Mouse (Mus musculus): ENCODE data around the gene Olfr633. TPM values are rescaled to one million over a fixed set of nuclear protein-coding genes. Genes with fewer than 3 reads are reported as not detected.
"Not testable (repeated sequence)": the region's sequence is repeated elsewhere in the genome, so short reads cannot be mapped to it uniquely, and the experiment has no call there.

Olfr633 gene
- not detected in 2 replicates for polyA plus RNA-seq (2014; fragmentation: Nextera tagmentation; extraction: Ambion mirVana)

- H3K4me2 ChIP-seq (replicated peaks; ENCODE audit: low read depth, low read length): no peak within 1 kb of the TSS
- H3K27ac ChIP-seq (ENCODE audit: low read depth, low read length): no peak within 1 kb of the TSS
- no peak within 1 kb of the TSS for H3K4me3 ChIP-seq (ENCODE audit: low read length)
- H3K27me3 ChIP-seq (ENCODE audit: control insufficient read depth, insufficient read depth, low read length): no peaks in the 10 kb centered on the region
- H3K9me3 ChIP-seq (ENCODE audit: control insufficient read depth, low read length): no peaks in the 10 kb centered on the region
- no peaks in the 10 kb centered on the region for H3K4me1 ChIP-seq (ENCODE audit: control insufficient read depth, insufficient read depth, low read length)
- no peak within 1 kb of the TSS for H3K9ac ChIP-seq (ENCODE audit: low read depth, low read length)
- no peaks in the 10 kb centered on the region for H3K36me3 ChIP-seq (ENCODE audit: control insufficient read depth, insufficient read depth, low read length)
- no peak for ATAC-seq (ENCODE audit: low FRiP score, low TSS enrichment)
These were observed at the start of gene Olfr633 for GRCm38 (mm10) chr7:103944137-103944536. Gene Olfr633 (plus strand): TSS chr7:103944437.

GRCm38 (mm10) chr7:103903187-103903586 lies 41.0 kb upstream of the Olfr633 start, which contains the start of gene Olfr65:
Gene Olfr65 (plus strand): TSS chr7:103903487.
- H3K4me1 ChIP-seq (ENCODE audit: control insufficient read depth, insufficient read depth, low read length): no peaks in the 10 kb centered on the region
- H3K36me3 ChIP-seq (ENCODE audit: control insufficient read depth, insufficient read depth, low read length): no peaks in the 10 kb centered on the region
- no peak within 1 kb of the TSS for H3K4me2 ChIP-seq (replicated peaks; ENCODE audit: low read depth, low read length)
- WGBS: 66% methylated on average over 2 of the region's 2 CpGs
- H3K4me3 ChIP-seq (ENCODE audit: low read length): no peak within 1 kb of the TSS
- H3K9ac ChIP-seq (ENCODE audit: low read depth, low read length): no peak within 1 kb of the TSS
- no peaks in the 10 kb centered on the region for H3K27me3 ChIP-seq (ENCODE audit: control insufficient read depth, insufficient read depth, low read length)
- no peaks in the 10 kb centered on the region for H3K9me3 ChIP-seq (ENCODE audit: control insufficient read depth, low read length)
- no peak for ATAC-seq (ENCODE audit: low FRiP score, low TSS enrichment)
- H3K27ac ChIP-seq (ENCODE audit: low read depth, low read length): no peak within 1 kb of the TSS

GRCm38 (mm10) chr7:103910047-103910446 lies 34.2 kb upstream of the Olfr633 start:
- no peaks in the 10 kb centered on the region for H3K9me3 ChIP-seq (ENCODE audit: control insufficient read depth, low read length)
- H3K4me2 ChIP-seq (replicated peaks; ENCODE audit: low read depth, low read length): no peak overlapping the region
- no peaks in the 10 kb centered on the region for H3K27me3 ChIP-seq (ENCODE audit: control insufficient read depth, insufficient read depth, low read length)
- H3K4me1 ChIP-seq (ENCODE audit: control insufficient read depth, insufficient read depth, low read length): no peaks in the 10 kb centered on the region
- peak; percentile 75; the same call in 1 of the 2 replicates for ATAC-seq (ENCODE audit: low FRiP score, low TSS enrichment)
- H3K4me3 ChIP-seq (ENCODE audit: low read length): no peak overlapping the region
- H3K36me3 ChIP-seq (ENCODE audit: control insufficient read depth, insufficient read depth, low read length): no peaks in the 10 kb centered on the region
- no peak overlapping the region for H3K27ac ChIP-seq (ENCODE audit: low read depth, low read length)
- WGBS: 13% methylated on average over 3 of the region's 3 CpGs
- no peak overlapping the region for H3K9ac ChIP-seq (ENCODE audit: low read depth, low read length)

- Histone ChIP-seq H3K4me1 (ENCODE audit: control insufficient read depth, insufficient read depth, low read length) (no peaks in the 10 kb centered on the region), H3K4me2 (replicated peaks; ENCODE audit: low read depth, low read length) (no peak overlapping the region), H3K4me3 (ENCODE audit: low read length) (no peak overlapping the region), H3K36me3 (ENCODE audit: control insufficient read depth, insufficient read depth, low read length) (no peaks in the 10 kb centered on the region), H3K27ac (ENCODE audit: low read depth, low read length) (no peak overlapping the region), H3K9ac (ENCODE audit: low read depth, low read length) (no peak overlapping the region), H3K9me3 (ENCODE audit: control insufficient read depth, low read length) (no peaks in the 10 kb centered on the region), H3K27me3 (ENCODE audit: control insufficient read depth, insufficient read depth, low read length) (no peaks in the 10 kb centered on the region)
- 39% methylated on average over 8 of the region's 8 CpGs for WGBS
- ATAC-seq (ENCODE audit: low FRiP score, low TSS enrichment): peak; percentile 55; the same call in 1 of the 2 replicates
These were observed 31.2 kb upstream of the Olfr633 start for GRCm38 (mm10) chr7:103912969-103913511.

- Histone ChIP-seq H3K4me3 (ENCODE audit: low read length) (no peak overlapping the region), H3K4me2 (replicated peaks; ENCODE audit: low read depth, low read length) (no peak overlapping the region), H3K27ac (ENCODE audit: low read depth, low read length) (no peak overlapping the region), H3K36me3 (ENCODE audit: control insufficient read depth, insufficient read depth, low read length) (no peaks in the 10 kb centered on the region), H3K27me3 (ENCODE audit: control insufficient read depth, insufficient read depth, low read length) (no peaks in the 10 kb centered on the region), H3K9ac (ENCODE audit: low read depth, low read length) (no peak overlapping the region), H3K4me1 (ENCODE audit: control insufficient read depth, insufficient read depth, low read length) (no peaks in the 10 kb centered on the region), H3K9me3 (ENCODE audit: control insufficient read depth, low read length) (no peaks in the 10 kb centered on the region)
- no peak; the same call in 1 of the 2 replicates for ATAC-seq (ENCODE audit: low FRiP score, low TSS enrichment)
These were observed 28.9 kb upstream of the Olfr633 start for GRCm38 (mm10) chr7:103915338-103915737.

- no peak for ATAC-seq (ENCODE audit: low FRiP score, low TSS enrichment)
- Histone ChIP-seq H3K27ac (ENCODE audit: low read depth, low read length) (no peak within 1 kb of the TSS), H3K4me3 (ENCODE audit: low read length) (no peak within 1 kb of the TSS), H3K9me3 (ENCODE audit: control insufficient read depth, low read length) (no peaks in the 10 kb centered on the region), H3K27me3 (ENCODE audit: control insufficient read depth, insufficient read depth, low read length) (no peaks in the 10 kb centered on the region), H3K4me1 (ENCODE audit: control insufficient read depth, insufficient read depth, low read length) (no peaks in the 10 kb centered on the region), H3K4me2 (replicated peaks; ENCODE audit: low read depth, low read length) (no peak within 1 kb of the TSS), H3K36me3 (ENCODE audit: control insufficient read depth, insufficient read depth, low read length) (no peaks in the 10 kb centered on the region), H3K9ac (ENCODE audit: low read depth, low read length) (no peak within 1 kb of the TSS)
These were observed 15.7 kb upstream of the Olfr633 start, which contains the start of gene Olfr631 for GRCm38 (mm10) chr7:103928525-103928924. Gene Olfr631 (plus strand): TSS chr7:103928825.

- ATAC-seq (ENCODE audit: low FRiP score, low TSS enrichment): no peak
- Histone ChIP-seq H3K27ac (ENCODE audit: low read depth, low read length) (no peak within 1 kb of the TSS), H3K9ac (ENCODE audit: low read depth, low read length) (no peak within 1 kb of the TSS), H3K4me1 (ENCODE audit: control insufficient read depth, insufficient read depth, low read length) (no peaks in the 10 kb centered on the region), H3K4me2 (replicated peaks; ENCODE audit: low read depth, low read length) (no peak within 1 kb of the TSS), H3K4me3 (ENCODE audit: low read length) (no peak within 1 kb of the TSS), H3K27me3 (ENCODE audit: control insufficient read depth, insufficient read depth, low read length) (no peaks in the 10 kb centered on the region), H3K9me3 (ENCODE audit: control insufficient read depth, low read length) (no peaks in the 10 kb centered on the region), H3K36me3 (ENCODE audit: control insufficient read depth, insufficient read depth, low read length) (no peaks in the 10 kb centered on the region)
- WGBS: 77% methylated on average over 2 of the region's 2 CpGs
These were observed 10.0 kb upstream of the Olfr633 start, which contains the start of gene Olfr632 for GRCm38 (mm10) chr7:103934264-103934663. Gene Olfr632 (plus strand): TSS chr7:103934347.

GRCm38 (mm10) chr7:103942730-103943129 lies 1.5 kb upstream of the Olfr633 start:
- Histone ChIP-seq H3K36me3 (ENCODE audit: control insufficient read depth, insufficient read depth, low read length) (no peaks in the 10 kb centered on the region), H3K9ac (ENCODE audit: low read depth, low read length) (no peak overlapping the region), H3K9me3 (ENCODE audit: control insufficient read depth, low read length) (no peaks in the 10 kb centered on the region), H3K27me3 (ENCODE audit: control insufficient read depth, insufficient read depth, low read length) (no peaks in the 10 kb centered on the region), H3K4me3 (ENCODE audit: low read length) (no peak overlapping the region), H3K4me1 (ENCODE audit: control insufficient read depth, insufficient read depth, low read length) (no peaks in the 10 kb centered on the region), H3K27ac (ENCODE audit: low read depth, low read length) (no peak overlapping the region), H3K4me2 (replicated peaks; ENCODE audit: low read depth, low read length) (no peak overlapping the region)
- no peak; the same call in 1 of the 2 replicates for ATAC-seq (ENCODE audit: low FRiP score, low TSS enrichment)
- WGBS: 15% methylated on average over 2 of the region's 2 CpGs

GRCm38 (mm10) chr7:103966873-103967272 lies 22.6 kb downstream of the Olfr633 start:
- H3K27me3 ChIP-seq (ENCODE audit: control insufficient read depth, insufficient read depth, low read length); H3K4me2 ChIP-seq (replicated peaks; ENCODE audit: low read depth, low read length); H3K36me3 ChIP-seq (ENCODE audit: control insufficient read depth, insufficient read depth, low read length); H3K27ac ChIP-seq (ENCODE audit: low read depth, low read length); H3K4me1 ChIP-seq (ENCODE audit: control insufficient read depth, insufficient read depth, low read length); H3K9me3 ChIP-seq (ENCODE audit: control insufficient read depth, low read length); H3K4me3 ChIP-seq (ENCODE audit: low read length); H3K9ac ChIP-seq (ENCODE audit: low read depth, low read length); ATAC-seq (ENCODE audit: low FRiP score, low TSS enrichment): not testable (repeated sequence)
- 94% methylated on average over 22 of the region's 22 CpGs for WGBS
